Mouse (Mus musculus): ENCODE results near the gene Efna3.

Gene Efna3

GRCm38 (mm10) chr3:89339416-89339815 lies 16.7 kb upstream of the Efna3 start:
- DNase-seq (ENCODE audit: extremely low read depth, low read depth), result no peak

- peak; percentile 69 for DNase-seq (ENCODE audit: extremely low read depth, low read depth)
Observed at GRCm38 (mm10) chr3:89337721-89338578, 15.2 kb upstream of the Efna3 start, which contains the start of gene Efna4. Efna4 (minus strand) TSS chr3:89338028.

GRCm38 (mm10) chr3:89337062-89337720 lies 14.4 kb upstream of the Efna3 start:
- no peak for DNase-seq (ENCODE audit: extremely low read depth, low read depth)

- no peak for DNase-seq (ENCODE audit: extremely low read depth, low read depth)
Observed at GRCm38 (mm10) chr3:89336529-89336928, 13.8 kb upstream of the Efna3 start.

GRCm38 (mm10) chr3:89333053-89333452 lies 10.3 kb upstream of the Efna3 start:
- DNase-seq (ENCODE audit: extremely low read depth, low read depth), result no peak

GRCm38 (mm10) chr3:89332476-89332875 lies 9.7 kb upstream of the Efna3 start:
- DNase-seq (ENCODE audit: extremely low read depth, low read depth), result no peak

GRCm38 (mm10) chr3:89332013-89332412 lies 9.2 kb upstream of the Efna3 start:
- DNase-seq (ENCODE audit: extremely low read depth, low read depth), result no peak

- no peak for DNase-seq (ENCODE audit: extremely low read depth, low read depth)
Observed at GRCm38 (mm10) chr3:89331561-89331960, 8.8 kb upstream of the Efna3 start.

- DNase-seq (ENCODE audit: extremely low read depth, low read depth), result no peak
Observed at GRCm38 (mm10) chr3:89330948-89331347, 8.2 kb upstream of the Efna3 start.

- no peak for DNase-seq (ENCODE audit: extremely low read depth, low read depth)
Observed at GRCm38 (mm10) chr3:89330346-89330745, 7.6 kb upstream of the Efna3 start.

GRCm38 (mm10) chr3:89328623-89329022 lies 5.9 kb upstream of the Efna3 start:
- no peak for DNase-seq (ENCODE audit: extremely low read depth, low read depth)

- no peak for DNase-seq (ENCODE audit: extremely low read depth, low read depth)
Observed at GRCm38 (mm10) chr3:89327371-89327870, 4.7 kb upstream of the Efna3 start.

- DNase-seq (ENCODE audit: extremely low read depth, low read depth), result no peak
Observed at GRCm38 (mm10) chr3:89325882-89326281, 3.1 kb upstream of the Efna3 start.

- no peak for DNase-seq (ENCODE audit: extremely low read depth, low read depth)
Observed at GRCm38 (mm10) chr3:89322131-89322500, 649 bp downstream of the Efna3 start.

GRCm38 (mm10) chr3:89321183-89322130 lies 1.3 kb downstream of the Efna3 start:
- DNase-seq (ENCODE audit: extremely low read depth, low read depth), result no peak

GRCm38 (mm10) chr3:89320581-89321182 lies 2.1 kb downstream of the Efna3 start:
- no peak for DNase-seq (ENCODE audit: extremely low read depth, low read depth)

- DNase-seq (ENCODE audit: extremely low read depth, low read depth), result no peak
Observed at GRCm38 (mm10) chr3:89319591-89320350, 3.0 kb downstream of the Efna3 start.

GRCm38 (mm10) chr3:89318971-89319590 lies 3.7 kb downstream of the Efna3 start:
- DNase-seq (ENCODE audit: extremely low read depth, low read depth), result no peak

GRCm38 (mm10) chr3:89318316-89318715 lies 4.4 kb downstream of the Efna3 start:
- DNase-seq (ENCODE audit: extremely low read depth, low read depth), result no peak

- DNase-seq (ENCODE audit: extremely low read depth, low read depth), result no peak
Observed at GRCm38 (mm10) chr3:89317246-89317645, 5.5 kb downstream of the Efna3 start.
